Mouse (Mus musculus): ENCODE measurements at regions not wholly inside any gene's neighbourhood (a gene's known extent, or its start where the extent isn't known, plus 50 kb on each side); places are given as distances from the start of the nearest gene placed in this dataset.

DNA sequence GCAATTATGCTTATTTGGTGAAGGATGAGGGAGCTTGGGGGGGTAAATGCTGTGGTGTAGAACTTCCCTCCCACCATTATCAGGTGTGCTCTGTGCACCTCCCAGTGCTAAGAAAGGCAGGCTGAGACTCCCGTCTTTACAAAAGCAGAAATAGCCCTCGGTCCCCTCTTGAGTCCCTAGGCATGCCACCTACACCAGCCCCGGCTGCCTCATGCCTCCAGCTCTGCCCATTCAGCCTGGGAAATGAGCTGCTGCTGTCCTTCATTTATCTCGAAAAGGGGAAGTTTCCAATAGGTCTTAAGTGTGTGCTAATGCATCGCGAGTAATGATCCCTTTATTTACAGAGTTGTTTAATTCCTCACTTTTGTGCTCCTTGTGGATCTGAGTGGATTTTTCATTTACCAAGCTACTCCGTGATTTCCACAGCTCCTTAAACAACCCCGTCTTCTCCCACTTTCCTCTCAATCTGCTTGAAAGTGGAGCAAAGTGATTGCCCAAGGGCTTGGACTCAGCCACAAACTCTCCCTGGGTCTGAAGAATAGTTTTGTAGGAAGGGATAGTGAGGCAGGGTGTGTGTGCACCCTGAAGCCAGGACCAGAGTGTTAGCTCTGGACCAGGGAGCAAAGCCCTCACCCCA, 162.1 kb downstream of the Snx10 start:
- TF ChIP-seq GATA1 (IDR thresholded peaks at IDR 0.05; ENCODE audit: borderline replicate concordance, low read length), result no peak
- no peak for TF ChIP-seq FLI1 (IDR thresholded peaks at IDR 0.05; ENCODE audit: low read length)
